Mouse (Mus musculus): ENCODE measurements around the gene Homer2.

DNA sequence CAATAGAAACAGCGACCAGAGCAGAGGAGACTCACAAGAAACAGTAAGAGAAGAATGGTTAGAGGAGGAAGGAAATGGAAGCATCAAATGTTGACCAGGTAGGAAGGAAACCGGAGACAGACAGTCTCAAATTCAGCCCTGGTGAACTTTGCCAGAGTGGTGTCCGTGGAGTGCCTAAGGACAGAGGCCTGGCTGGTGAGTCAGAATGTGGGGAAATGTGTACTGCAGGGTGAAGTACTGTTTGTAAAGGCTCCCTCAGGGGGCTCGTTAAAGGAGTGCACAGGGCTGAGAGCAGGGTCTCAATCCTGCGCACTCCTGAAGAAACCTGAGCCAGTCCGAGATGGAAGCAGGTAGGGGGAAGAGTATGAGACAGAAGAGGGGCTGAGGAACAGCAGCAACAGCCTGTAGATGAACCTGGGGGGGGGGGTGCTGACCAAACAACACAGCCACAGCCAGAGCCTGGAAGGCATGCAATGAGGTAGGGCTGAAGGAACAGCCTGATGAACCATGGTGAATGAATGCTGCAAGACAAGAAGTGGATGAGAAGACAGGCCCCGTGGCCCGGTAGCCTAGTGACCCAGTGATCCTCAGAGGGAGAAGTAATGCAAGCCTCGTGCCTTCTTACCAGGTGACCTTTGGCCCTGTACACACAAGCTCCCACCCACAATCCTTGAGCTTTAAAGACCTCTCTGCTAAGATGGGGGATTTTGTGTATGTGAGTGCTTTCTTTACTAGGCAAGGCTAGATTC lies 28.1 kb upstream of the Homer2 start:
- no peak for TF ChIP-seq CTCF (IDR thresholded peaks at IDR 0.05; ENCODE audit: low read depth)
- no peak for TF ChIP-seq EP300 (IDR thresholded peaks at IDR 0.05; ENCODE audit: low read depth)
